Mouse (Mus musculus) forebrain, embryonic 14.5 days (tissue): Measurements from ENCODE around the gene Lrp6. TPM values are rescaled to one million over a fixed set of nuclear protein-coding genes. Genes with fewer than 3 reads are reported as not detected.
A peak's percentile ranks its signal among the peaks of the same experiment; 100 is the strongest.

Source experiments
- ATAC-seq: fragments of 200-750 bp; cut with Nextera tagmentation; 2 replicates; pipeline ENCODE4 v1.8.0; 2017; ENCODE audit warnings: mild to moderate bottlenecking, moderate library complexity
- DNase-seq: peaks from one replicate; pipeline ENCODE4 v3.0.0-alpha.2; 2015; ENCODE audit warnings: low spot score
- H3K27ac ChIP-seq: fragments of 300-500 bp; sonication (generic); 2 replicates; pipeline ENCODE4 v1.5.1; 2014; ENCODE audit warnings: low read depth, mild to moderate bottlenecking, control low read depth, low read length, moderate library complexity
- H3K27me3 ChIP-seq: fragments of 300-500 bp; sonication (generic); replicated peaks from 2 replicates; pipeline ENCODE4 v1.6.1; 2014; ENCODE audit warnings: low read length, control low read depth, mixed read lengths; ENCODE audit not compliant: control insufficient read depth, insufficient read depth
- H3K36me3 ChIP-seq: fragments of 300-500 bp; sonication (generic); 2 replicates; pipeline ENCODE4 v1.6.1; 2014; ENCODE audit warnings: low read length, control low read depth; ENCODE audit not compliant: control insufficient read depth, insufficient read depth
- H3K4me1 ChIP-seq: fragments of 300-500 bp; sonication (generic); 2 replicates; pipeline ENCODE4 v1.6.1; 2014; ENCODE audit warnings: antibody characterized with exemption, low read length, control low read depth; ENCODE audit not compliant: control insufficient read depth, insufficient read depth
- H3K4me2 ChIP-seq: fragments of 300-500 bp; sonication (generic); 2 replicates; pipeline ENCODE4 v1.6.1; 2014; ENCODE audit warnings: mild to moderate bottlenecking, control low read depth, low read length
- H3K4me3 ChIP-seq: fragments of 300-500 bp; sonication (generic); 2 replicates; pipeline ENCODE4 v1.5.1; 2014; ENCODE audit warnings: low read depth, low read length, control low read depth
- H3K9ac ChIP-seq: fragments of 300-500 bp; sonication (generic); 2 replicates; pipeline ENCODE4 v1.6.1; 2014; ENCODE audit warnings: mild to moderate bottlenecking, low read length, control low read depth, moderate library complexity
- H3K9me3 ChIP-seq: fragments of 300-500 bp; sonication (generic); replicated peaks from 2 replicates; pipeline ENCODE4 v1.6.1; 2016; ENCODE audit warnings: low read length, control low read depth, mixed read lengths; ENCODE audit not compliant: control insufficient read depth
- WGBS: fragments of 180-500 bp; shearing (Covaris S2); extraction: QIAGEN DNeasy Blood & Tissue Kit; methylation state at CpG from one replicate; pipeline ENCODE4 v1.1.7; 2014; 5-methylcytosine and 5-hydroxymethylcytosine counted together
- polyA plus RNA-seq: library from polyadenylated mRNA; unstranded; fragments of >200 nt; fragmentation: Nextera tagmentation; extraction: Ambion mirVana; gene quantifications from 2 replicates; pipeline ENCODE4 v1.2.1, GENCODE M21; 2014

Gene Lrp6
- polyA plus RNA-seq, 1 experiment from 2014 or later = 20.9 TPM

DNA sequence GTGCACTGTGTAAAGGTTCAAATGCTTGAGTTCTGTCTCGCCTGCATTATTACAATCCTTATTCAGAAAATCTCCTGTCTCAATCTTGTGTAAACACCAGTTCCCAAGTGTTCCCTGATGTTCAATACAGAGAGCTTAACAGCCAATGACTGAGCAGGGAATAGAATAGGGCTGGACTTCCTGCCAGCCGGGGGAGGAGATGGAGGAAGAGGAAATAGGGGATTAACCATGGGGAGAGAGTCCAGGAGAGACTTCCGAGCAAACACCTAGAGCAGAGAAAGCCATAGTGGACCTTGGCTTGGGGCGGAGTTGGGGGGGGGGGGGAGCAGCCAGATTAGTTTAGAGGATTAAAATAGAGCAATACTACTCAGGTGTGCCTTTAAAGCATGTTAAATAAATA lies 51.3 kb downstream of the Lrp6 start:
- 49% methylated on average over 4 of the region's 4 CpGs for WGBS
- ATAC-seq (0 out of 2 replicates have a peak, but pooled peaks have one; percentile 37), DNase-seq (no peak)
- no peak overlapping the region for H3K4me2 ChIP-seq
- peaks cover 5% of the 10 kb centered on the region; the same call in 1 of the 2 replicates for H3K4me1 ChIP-seq
- no peak overlapping the region for H3K9ac ChIP-seq
- no peak overlapping the region for H3K27ac ChIP-seq
- no peaks in the 10 kb centered on the region for H3K27me3 ChIP-seq
- peaks cover 6% of the 10 kb centered on the region; the same call in 1 of the 2 replicates for H3K36me3 ChIP-seq
- H3K4me3 ChIP-seq = no peak overlapping the region
- no peaks in the 10 kb centered on the region for H3K9me3 ChIP-seq

DNA sequence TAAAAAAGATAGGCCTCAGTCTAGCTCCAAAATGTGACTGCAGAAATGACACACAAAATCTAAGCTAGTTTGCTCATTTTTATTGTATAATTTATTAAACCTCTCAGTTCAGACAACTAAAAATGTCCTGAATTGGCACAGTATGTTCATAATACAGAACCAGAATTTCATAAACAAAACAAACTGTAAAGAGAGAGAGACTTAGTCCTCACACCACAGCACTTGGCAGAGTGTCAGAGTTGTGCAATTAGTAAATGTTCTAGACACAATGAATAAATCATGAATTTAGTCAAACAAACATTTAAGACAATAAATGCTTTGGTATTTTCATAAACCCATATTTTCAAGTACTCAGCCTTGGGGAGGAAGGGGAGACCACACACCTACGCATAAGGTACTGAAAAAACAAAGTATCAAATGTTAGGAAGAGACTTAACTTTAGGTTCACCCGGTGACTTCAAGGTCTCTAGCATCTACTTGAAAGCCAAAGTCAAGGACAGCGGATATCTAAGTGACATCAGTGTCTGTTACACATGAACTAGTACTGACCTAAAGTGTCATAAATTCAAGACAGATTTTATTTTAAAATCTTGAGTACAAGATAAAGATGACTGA lies 52.8 kb downstream of the Lrp6 start:
- Histone ChIP-seq H3K27me3 (no peaks in the 10 kb centered on the region), H3K9ac (no peak overlapping the region), H3K9me3 (no peaks in the 10 kb centered on the region), H3K36me3 (no peaks in the 10 kb centered on the region), H3K27ac (no peak overlapping the region), H3K4me1 (peaks cover 5% of the 10 kb centered on the region; the same call in 1 of the 2 replicates), H3K4me2 (no peak overlapping the region), H3K4me3 (no peak overlapping the region)
- 94% methylated on average over 3 of the region's 3 CpGs for WGBS
- ATAC-seq (no peak), DNase-seq (peak; percentile 37)

DNA sequence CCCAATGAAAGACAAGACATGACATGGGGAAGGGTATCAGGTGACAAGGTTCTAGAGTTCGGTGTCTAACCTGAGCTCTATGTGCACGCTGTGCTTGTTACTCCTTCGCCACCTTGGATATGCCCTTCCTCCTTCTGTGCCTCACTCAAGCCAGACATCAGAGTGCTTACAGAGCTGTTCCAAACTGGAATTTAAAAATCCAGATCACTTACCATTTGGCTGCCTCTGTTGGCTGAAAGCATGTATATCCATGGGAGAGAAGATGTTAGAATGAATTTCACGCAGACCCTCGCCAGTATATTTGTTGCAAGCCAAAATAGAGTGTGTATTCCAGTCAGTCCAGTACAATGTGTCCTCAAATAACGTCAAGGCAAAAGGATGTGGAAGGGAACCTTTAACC lies 53.8 kb downstream of the Lrp6 start:
- Histone ChIP-seq H3K27me3 (no peaks in the 10 kb centered on the region), H3K4me3 (no peak overlapping the region), H3K27ac (no peak overlapping the region), H3K4me2 (no peak overlapping the region), H3K4me1 (peaks cover 5% of the 10 kb centered on the region; the same call in 1 of the 2 replicates), H3K9me3 (no peaks in the 10 kb centered on the region), H3K36me3 (no peaks in the 10 kb centered on the region), H3K9ac (no peak overlapping the region)
- 84% methylated on average over 6 of the region's 6 CpGs for WGBS
- ATAC-seq (no peak), DNase-seq (peak; percentile 13)

DNA sequence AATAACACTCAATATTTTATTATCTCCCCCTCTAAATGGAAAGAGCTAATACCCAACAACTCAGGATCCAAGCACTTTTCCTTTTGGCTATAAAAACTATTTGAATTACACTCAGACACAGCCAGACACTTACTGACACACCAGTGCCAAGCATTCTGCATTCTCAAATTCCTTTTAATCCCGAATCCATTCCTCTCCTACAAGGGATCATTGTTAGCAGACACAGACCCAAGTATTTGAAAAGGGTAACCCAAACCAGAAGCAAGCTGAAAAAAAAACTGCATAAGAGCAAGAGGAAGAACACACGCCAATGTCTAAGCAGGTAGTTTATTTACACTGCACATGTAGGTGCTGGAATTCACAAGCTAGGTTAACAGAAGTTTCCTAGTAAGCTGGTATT lies 54.3 kb downstream of the Lrp6 start:
- Histone ChIP-seq H3K9ac (no peak overlapping the region), H3K27me3 (no peaks in the 10 kb centered on the region), H3K36me3 (peaks cover 3% of the 10 kb centered on the region), H3K4me3 (no peak overlapping the region), H3K4me1 (peaks cover 5% of the 10 kb centered on the region; the same call in 1 of the 2 replicates), H3K9me3 (no peaks in the 10 kb centered on the region), H3K4me2 (no peak overlapping the region), H3K27ac (no peak overlapping the region)
- WGBS = 50% methylated on average over 2 of the region's 2 CpGs
- ATAC-seq (no peak), DNase-seq (no peak)

DNA sequence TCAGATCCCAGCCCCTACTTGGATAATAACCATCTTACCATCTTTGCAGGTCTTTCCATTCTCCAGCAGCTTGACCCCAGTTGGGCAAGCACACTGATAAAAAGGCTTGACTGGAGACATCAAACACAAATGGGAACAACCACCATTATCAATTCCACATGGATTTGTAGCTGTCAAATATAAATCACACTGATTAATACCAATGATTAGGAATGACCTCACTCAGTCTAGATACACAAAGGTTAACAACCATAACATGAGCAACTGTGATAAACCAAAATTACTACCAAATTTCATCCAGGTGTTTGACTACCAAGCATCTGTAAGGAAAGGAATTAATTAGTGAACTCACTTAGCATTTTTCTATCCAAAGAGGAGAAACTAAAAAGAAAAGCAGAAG lies 55.6 kb downstream of the Lrp6 start:
- no peaks in the 10 kb centered on the region for H3K9me3 ChIP-seq
- no peaks in the 10 kb centered on the region for H3K27me3 ChIP-seq
- peaks cover 5% of the 10 kb centered on the region; the same call in 1 of the 2 replicates for H3K4me1 ChIP-seq
- H3K4me3 ChIP-seq = no peak overlapping the region
- no peak overlapping the region for H3K27ac ChIP-seq
- ATAC-seq = no peak
- H3K9ac ChIP-seq = no peak overlapping the region
- DNase-seq = no peak
- H3K4me2 ChIP-seq = no peak overlapping the region
- peaks cover 15% of the 10 kb centered on the region for H3K36me3 ChIP-seq

DNA sequence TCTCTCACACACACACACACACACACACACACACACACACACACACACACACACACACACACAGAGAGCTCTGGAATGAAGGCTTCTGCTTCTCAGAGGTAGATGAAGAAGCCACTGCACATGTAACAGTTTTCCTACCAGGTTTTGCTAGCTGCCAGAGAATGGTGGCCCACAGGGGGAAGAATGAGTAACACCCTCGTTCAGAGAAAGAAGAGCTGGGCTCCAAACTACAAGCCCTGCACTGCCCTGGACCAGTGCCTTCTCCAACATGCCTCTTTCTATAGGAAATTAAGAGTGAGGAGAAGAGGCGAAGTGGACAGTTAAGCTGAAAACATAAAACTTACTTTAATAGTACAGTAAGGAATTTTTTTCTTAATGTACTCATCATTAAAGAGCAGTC lies 56.5 kb downstream of the Lrp6 start:
- Histone ChIP-seq H3K36me3 (peaks cover 20% of the 10 kb centered on the region), H3K27ac (no peak overlapping the region), H3K9ac (no peak overlapping the region), H3K4me3 (no peak overlapping the region), H3K4me2 (no peak overlapping the region), H3K4me1 (0 out of 2 replicates have a peak, but pooled peaks cover 3% of the 10 kb centered on the region), H3K27me3 (no peaks in the 10 kb centered on the region), H3K9me3 (no peaks in the 10 kb centered on the region)
- WGBS = 77% methylated on average over 2 of the region's 2 CpGs
- DNase-seq (no peak), ATAC-seq (no peak)

DNA sequence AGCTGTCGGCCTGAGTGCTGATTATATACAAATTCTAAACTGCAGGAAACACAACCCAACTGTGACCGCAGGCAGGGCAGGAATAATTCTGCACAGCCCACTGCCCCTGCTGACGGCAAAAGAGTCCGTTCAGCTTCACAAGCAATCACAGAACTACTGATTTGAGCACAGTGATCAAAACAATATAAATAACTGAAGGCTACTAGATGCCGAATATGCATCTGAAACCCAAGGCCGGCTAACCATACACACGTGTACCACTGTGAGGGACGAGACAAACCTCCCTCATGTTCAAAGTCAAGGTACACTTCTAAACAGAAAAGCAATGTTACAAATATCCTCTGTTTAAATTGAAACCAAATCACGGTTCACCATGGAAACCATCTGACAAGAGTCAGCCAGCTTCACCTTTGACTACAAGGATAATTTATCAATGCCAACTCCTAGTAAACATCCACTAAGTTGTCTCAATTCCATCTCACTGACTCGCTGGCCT lies 57.0 kb downstream of the Lrp6 start:
- Histone ChIP-seq H3K4me2 (no peak overlapping the region), H3K27ac (no peak overlapping the region), H3K4me1 (0 out of 2 replicates have a peak, but pooled peaks cover 3% of the 10 kb centered on the region), H3K9ac (no peak overlapping the region), H3K36me3 (peaks cover 25% of the 10 kb centered on the region), H3K4me3 (no peak overlapping the region), H3K27me3 (no peaks in the 10 kb centered on the region), H3K9me3 (no peaks in the 10 kb centered on the region)
- DNase-seq (no peak), ATAC-seq (no peak)
- WGBS = 85% methylated on average over 10 of the region's 10 CpGs

DNA sequence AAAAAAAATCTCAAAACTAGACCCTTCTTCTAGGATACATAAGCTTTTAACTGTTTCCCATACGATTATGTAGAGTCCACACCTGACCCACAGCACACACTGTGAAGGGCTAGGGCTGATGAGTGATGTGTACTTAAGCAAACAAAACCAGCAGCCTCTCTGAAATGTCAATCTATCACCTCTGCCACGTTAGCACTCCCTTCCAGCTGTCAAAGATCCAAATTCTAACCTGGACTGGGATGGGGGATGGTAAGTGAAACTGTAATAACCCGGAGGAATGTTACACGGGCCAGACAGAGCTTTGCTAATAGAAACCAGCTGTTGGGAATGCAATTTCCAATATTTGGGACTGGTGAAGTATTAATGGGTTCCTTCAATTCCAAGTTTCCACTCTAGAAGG lies 61.9 kb downstream of the Lrp6 start:
- H3K9ac ChIP-seq = no peak overlapping the region
- H3K36me3 ChIP-seq = peaks cover 30% of the 10 kb centered on the region
- whole genome bisulfite sequencing = 68% methylated on average over 4 of the region's 4 CpGs
- no peaks in the 10 kb centered on the region for H3K9me3 ChIP-seq
- peaks cover 12% of the 10 kb centered on the region for H3K4me1 ChIP-seq
- H3K4me3 ChIP-seq = no peak overlapping the region
- DNase-seq (no peak), ATAC-seq (no peak)
- H3K27me3 ChIP-seq = no peaks in the 10 kb centered on the region
- H3K4me2 ChIP-seq = no peak overlapping the region
- H3K27ac ChIP-seq = no peak overlapping the region

DNA sequence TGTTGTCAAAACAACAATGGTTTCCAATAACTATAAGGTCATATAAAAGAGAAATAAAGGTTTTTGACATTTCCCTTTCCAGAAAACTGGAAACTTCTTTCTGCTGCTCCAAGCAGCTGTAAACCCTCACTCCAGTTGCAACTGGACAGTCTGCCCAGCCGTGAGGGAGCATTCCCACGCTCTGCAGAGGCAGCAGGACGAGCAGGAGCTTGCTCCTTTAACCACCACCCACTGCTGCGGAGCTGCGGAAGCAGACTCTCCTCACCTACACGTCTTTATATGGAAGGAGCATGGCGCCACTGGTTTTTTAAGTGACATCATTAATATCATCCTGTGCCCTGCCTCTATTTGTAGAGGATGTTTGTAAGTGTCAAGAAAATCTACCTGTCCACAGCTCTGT lies 64.4 kb downstream of the Lrp6 start:
- H3K4me2 ChIP-seq = no peak overlapping the region
- H3K4me3 ChIP-seq = no peak overlapping the region
- no peak for DNase-seq
- 78% methylated on average over 7 of the region's 7 CpGs for WGBS
- H3K27me3 ChIP-seq = no peaks in the 10 kb centered on the region
- no peaks in the 10 kb centered on the region for H3K9me3 ChIP-seq
- no peak overlapping the region for H3K27ac ChIP-seq
- no peak for ATAC-seq
- peaks cover 35% of the 10 kb centered on the region for H3K36me3 ChIP-seq
- H3K9ac ChIP-seq = no peak overlapping the region
- H3K4me1 ChIP-seq = peaks cover 12% of the 10 kb centered on the region
